Mouse (Mus musculus) erythroblast, embryonic 14.5 days (primary cell): Measurements from ENCODE around the gene Smim17.

Source experiments
- GATA1 ChIP-seq: IDR thresholded peaks from 2 replicates; pipeline ENCODE4 v1.6.1; 2012; ENCODE audit warnings: low read length, inconsistent platforms, mixed read lengths
- TAL1 ChIP-seq: IDR thresholded peaks from 3 replicates; pipeline ENCODE4 v1.6.1; 2012; ENCODE audit warnings: low read length, inconsistent platforms, mixed read lengths

DNA sequence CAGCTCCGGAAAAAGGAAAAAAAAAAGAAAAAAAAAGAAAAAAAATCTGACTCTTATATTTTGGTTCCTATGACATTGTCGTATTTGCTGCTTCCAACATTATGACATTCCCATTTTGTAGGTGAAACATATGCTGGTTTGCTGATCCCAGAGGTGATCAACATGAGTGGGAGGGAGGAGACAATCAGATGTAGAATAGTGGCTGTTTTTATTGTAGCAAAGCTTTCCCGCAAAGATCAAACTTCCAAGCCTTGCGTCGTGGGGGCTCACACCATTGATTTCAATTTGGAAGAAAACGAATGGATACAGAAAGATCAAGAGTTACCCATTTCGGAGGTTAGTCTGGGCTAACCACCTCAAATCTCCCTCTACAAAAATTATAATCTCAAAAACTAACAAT lies 36.8 kb upstream of the Smim17 start:
- TF ChIP-seq TAL1 (no peak), GATA1 (no peak)
